Mouse (Mus musculus): Measurements from ENCODE around the gene Tmed2. TPM values are rescaled to one million over a fixed set of nuclear protein-coding genes. Genes with fewer than 3 reads are reported as not detected.

The Tmed2 gene
- polyA plus RNA-seq, 1 experiment from 2014 or later = 396 TPM

Other genes starting within 250 kb of the Tmed2 start
- 17.3 and 19.3 TPM in 2 replicates for gene Mphosph9, start 212.7 kb upstream of the Tmed2 start, polyA plus RNA-seq (2016; fragmentation: Nextera tagmentation; extraction: Ambion mirVana)
- gene 2810006K23Rik, start 212.6 kb upstream of the Tmed2 start, polyA plus RNA-seq (2016; fragmentation: Nextera tagmentation; extraction: Ambion mirVana) = 26.9 and 27.7 TPM in 2 replicates
- 71.2 and 95.2 TPM in 2 replicates for gene Cdk2ap1, start 177.6 kb upstream of the Tmed2 start, polyA plus RNA-seq (2016; fragmentation: Nextera tagmentation; extraction: Ambion mirVana)
- gene Sbno1, start 114.7 kb upstream of the Tmed2 start, polyA plus RNA-seq (2016; fragmentation: Nextera tagmentation; extraction: Ambion mirVana) = 84.6 and 86.6 TPM in 2 replicates
- gene Kmt5a, start 100.8 kb upstream of the Tmed2 start, polyA plus RNA-seq (2016; fragmentation: Nextera tagmentation; extraction: Ambion mirVana) = 34.3 and 43.7 TPM in 2 replicates
- gene Rilpl2, start 62.3 kb upstream of the Tmed2 start, polyA plus RNA-seq (2016; fragmentation: Nextera tagmentation; extraction: Ambion mirVana) = 21.5 and 23.1 TPM in 2 replicates
- 29.7 and 35.4 TPM in 2 replicates for gene Snrnp35, start 57.6 kb upstream of the Tmed2 start, polyA plus RNA-seq (2016; fragmentation: Nextera tagmentation; extraction: Ambion mirVana)
- 19.6 and 22.8 TPM in 2 replicates for gene Rilpl1, start 9.3 kb upstream of the Tmed2 start, polyA plus RNA-seq (2016; fragmentation: Nextera tagmentation; extraction: Ambion mirVana)
- 19.2 and 19.6 TPM in 2 replicates for gene Ddx55, start 12.2 kb downstream of the Tmed2 start, polyA plus RNA-seq (2016; fragmentation: Nextera tagmentation; extraction: Ambion mirVana)
- gene Eif2b1, start 38.4 kb downstream of the Tmed2 start, polyA plus RNA-seq (2016; fragmentation: Nextera tagmentation; extraction: Ambion mirVana) = 81.6 and 84.9 TPM in 2 replicates
- 81.4 and 98.7 TPM in 2 replicates for gene Gtf2h3, start 38.4 kb downstream of the Tmed2 start, polyA plus RNA-seq (2016; fragmentation: Nextera tagmentation; extraction: Ambion mirVana)
- gene Atp6v0a2, start 87.9 kb downstream of the Tmed2 start, polyA plus RNA-seq (2016; fragmentation: Nextera tagmentation; extraction: Ambion mirVana) = 46.7 and 50.6 TPM in 2 replicates
- 0.24 and 0.31 TPM in 2 replicates for gene Dnah10, start 184.4 kb downstream of the Tmed2 start, polyA plus RNA-seq (2016; fragmentation: Nextera tagmentation; extraction: Ambion mirVana)

All from hindbrain, embryonic 10.5 days (tissue).